Mouse (Mus musculus) lung, postnatal 4 days (tissue): Measurements from ENCODE around the gene Ssna1.
A peak's percentile ranks its signal among the peaks of the same experiment; 100 is the strongest.
"Not testable (repeated sequence)": the region's sequence is repeated elsewhere in the genome, so short reads cannot be mapped to it uniquely, and the experiment has no call there.

Source experiments
- DNase-seq, 2 experiments: peaks; one replicate each; pipeline ENCODE4 v3.0.0; 2021

Ssna1 gene

GRCm38 (mm10) chr2:25258887-25259286, 13.4 kb downstream of the Ssna1 start:
- no peak for DNase-seq

GRCm38 (mm10) chr2:25257250-25257649, 15.0 kb downstream of the Ssna1 start:
- DNase-seq, result not testable (repeated sequence)

DNA sequence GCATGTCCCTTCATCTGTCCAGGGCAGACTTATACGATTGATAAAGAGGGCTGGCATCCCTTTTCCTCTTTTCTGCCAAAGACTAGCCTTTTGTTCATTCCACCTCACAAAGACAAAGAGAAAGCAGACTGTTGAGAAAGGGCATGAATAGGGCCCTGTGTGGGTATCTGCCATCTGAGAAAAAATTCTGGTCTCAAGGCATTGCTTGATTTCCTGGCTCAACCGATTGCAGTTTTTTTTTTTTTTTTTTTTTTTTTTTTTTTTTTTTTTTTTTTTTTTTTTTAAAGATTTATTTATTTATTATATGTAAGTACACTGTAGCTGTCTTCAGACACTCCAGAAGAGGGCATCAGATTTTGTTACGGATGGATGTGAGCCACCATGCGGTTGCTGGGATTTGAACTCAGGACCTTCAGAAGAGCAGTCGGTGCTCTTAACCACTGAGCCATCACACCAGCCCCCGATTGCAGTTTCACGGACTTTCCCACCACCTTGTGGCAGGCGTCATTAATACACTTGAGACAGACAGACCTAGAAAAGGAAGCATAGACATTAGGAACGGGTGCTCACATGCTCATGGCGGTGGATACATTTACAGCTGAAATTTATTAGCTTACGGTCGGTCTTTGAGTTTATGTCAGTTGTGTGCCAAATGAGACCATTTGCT, 15.7 kb downstream of the Ssna1 start:
- peak in 1 of 2 experiments; percentile 75 for DNase-seq

DNA sequence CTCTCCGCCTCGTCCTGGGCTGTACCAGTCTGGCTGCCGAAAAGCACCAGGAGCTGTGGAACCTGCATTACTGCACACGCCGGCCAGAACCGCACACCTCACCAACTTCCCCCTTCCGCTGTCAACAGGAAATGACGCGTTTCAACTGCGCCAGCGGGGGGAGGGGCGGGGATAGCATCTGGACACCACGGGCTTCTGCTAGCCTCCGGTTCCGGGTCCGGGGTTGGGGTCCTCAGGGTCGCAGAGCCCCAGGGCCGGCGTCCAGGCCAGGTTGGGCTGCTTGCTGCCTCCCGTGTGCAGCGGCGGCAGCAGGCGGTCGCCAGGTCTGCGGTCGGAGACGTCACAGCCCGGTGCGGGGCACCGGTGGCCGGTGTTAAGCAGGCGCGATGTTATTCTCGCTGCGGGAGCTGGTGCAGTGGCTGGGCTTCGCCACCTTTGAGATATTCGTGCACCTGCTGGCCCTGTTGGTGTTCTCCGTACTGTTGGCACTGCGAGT, 16.9 kb downstream of the Ssna1 start, which contains the start of gene Tmem203:
Tmem203 (plus strand) TSS at position 156 of the 496 bp plus-strand sequence.
- DNase-seq, result peak; percentile 88 to 89

GRCm38 (mm10) chr2:25252331-25252730, 19.9 kb downstream of the Ssna1 start:
- DNase-seq, result peak in 1 of 2 experiments; percentile 40

DNA sequence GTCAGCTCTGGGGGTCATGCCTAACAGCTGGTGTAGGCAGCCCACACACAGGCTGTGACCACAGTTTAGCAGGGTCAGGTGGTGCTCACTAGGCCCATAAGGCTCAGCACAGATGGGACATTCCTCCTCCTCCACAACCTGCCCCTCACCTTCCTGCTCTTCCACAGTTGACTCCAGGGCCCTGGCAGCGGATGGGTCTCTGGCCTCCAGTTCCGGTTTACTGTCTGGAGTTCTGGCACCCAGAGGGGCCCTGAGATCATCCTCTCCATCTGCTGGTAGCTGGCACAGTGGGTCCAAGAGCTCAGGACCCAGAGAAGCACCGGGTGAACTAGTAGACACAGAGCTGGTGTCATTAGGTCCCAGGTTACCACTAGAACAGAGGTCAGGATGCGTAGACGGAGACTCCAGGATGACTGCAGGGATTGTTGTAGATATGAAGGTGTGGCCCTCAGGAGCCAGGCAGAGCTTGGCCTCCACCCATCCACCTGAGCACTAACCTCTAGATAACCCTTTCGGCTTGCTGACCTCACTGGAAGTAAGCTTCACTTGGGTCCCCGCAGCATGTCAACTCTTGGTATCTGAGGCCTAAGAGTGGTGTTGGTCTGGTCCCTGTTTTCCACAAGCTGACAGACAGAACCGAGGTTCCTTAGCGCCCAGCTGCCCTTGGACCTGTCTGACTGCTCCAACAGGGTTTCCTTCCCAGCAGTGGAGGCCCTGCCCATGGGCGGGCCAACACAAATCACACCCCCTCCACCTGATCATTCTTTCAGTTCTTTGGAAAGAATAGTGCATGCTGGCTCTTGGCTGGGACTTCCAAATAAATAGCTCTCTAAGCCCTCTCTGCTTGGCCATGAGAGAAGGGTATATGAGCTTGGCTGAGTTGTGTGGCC, 25.8 kb downstream of the Ssna1 start, which contains the start of gene AL732309.1:
AL732309.1 (minus strand) TSS at position 681 of the 890 bp plus-strand sequence.
- DNase-seq, result no peak

- no peak for DNase-seq
These were observed 28.1 kb downstream of the Ssna1 start for GRCm38 (mm10) chr2:25244144-25244543.

DNA sequence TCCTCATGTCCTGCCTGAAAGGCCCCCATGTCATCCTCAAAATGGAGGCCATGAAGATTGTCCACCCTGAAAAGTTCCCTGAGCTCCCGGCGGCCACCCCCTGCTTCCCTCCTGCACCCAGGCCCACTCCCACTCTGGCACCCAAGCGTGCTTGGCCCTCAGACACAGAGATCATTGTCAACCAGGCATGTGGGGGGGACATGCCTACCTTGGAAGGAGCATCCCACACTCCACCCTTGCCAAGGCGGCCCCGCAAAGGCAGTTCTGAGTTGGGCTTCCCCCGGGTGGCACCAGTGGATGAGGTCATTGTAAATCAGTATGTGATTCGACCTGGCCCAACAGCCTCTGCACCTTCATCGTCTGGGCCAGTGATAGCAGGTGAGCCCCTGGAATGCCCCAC, 28.9 kb downstream of the Ssna1 start:
- no peak for DNase-seq

DNA sequence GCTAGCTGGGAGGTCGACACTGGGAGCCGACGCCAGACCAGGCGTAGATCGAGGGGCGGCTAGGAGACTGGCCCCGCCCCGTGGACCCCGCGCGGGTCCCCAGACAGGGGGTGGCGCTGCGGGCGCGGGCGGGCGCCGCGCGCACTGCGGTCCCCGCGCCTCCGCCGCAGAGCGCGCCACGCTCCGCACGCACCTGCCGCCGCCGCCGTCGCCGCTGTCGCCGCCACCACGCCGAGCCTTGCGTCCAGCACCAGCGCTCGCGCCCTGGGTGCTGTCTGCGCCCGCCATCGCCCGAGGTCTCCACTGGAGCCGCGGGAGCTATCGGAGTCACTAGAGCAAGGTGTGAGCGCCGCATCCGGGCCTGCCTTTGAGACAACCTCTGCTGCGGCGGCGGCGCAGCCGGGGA, 30.1 kb downstream of the Ssna1 start, which contains the start of the genes Rnf208 and Cysrt1:
Rnf208 (plus strand) TSS at position 155 of the 406 bp plus-strand sequence.
Cysrt1 (minus strand) TSS at position 352 of the 406 bp plus-strand sequence.
- DNase-seq, result no peak

DNA sequence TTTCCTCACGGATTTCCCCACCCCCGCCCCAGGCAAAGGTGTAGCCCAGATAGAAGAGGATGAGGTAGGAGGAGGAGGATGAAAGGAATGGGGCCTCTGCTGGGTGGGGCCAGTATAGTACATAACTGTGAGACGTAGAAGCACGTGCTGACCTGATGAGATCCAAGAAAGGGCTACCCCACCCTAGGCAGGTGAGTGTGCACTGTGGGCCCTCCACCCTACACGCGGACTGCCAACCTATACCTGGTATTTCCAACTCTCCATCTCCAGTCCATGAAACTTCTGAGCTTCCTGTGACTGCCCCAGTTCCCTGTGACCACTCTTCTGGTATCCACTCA, 30.8 kb downstream of the Ssna1 start:
- no peak for DNase-seq

GRCm38 (mm10) chr2:25240723-25241437, 31.4 kb downstream of the Ssna1 start:
- peak; percentile 77 to 85 for DNase-seq

- no peak for DNase-seq
These were observed 31.9 kb downstream of the Ssna1 start for GRCm38 (mm10) chr2:25240310-25240709.

GRCm38 (mm10) chr2:25239766-25240165, 32.5 kb downstream of the Ssna1 start:
- no peak for DNase-seq

DNA sequence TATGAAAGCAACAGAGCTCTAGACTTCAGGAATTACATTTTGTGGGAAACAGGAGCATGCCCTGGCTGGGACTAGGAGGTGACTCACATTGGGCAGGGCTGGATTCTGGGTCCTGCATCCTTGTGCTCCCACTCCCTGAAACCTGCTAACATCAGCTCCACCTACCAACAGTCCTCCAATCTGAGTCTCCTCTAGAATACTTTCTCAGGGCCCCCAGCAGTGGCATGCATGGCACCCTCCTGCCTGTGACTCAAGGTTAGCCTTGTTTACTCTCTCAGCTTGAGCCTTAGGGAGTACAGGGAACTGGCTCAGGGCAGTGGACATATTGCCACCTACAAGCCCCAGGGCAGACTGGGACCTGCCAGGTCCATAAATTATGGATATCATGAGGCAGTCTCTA, 34.1 kb downstream of the Ssna1 start:
- DNase-seq, result no peak

DNA sequence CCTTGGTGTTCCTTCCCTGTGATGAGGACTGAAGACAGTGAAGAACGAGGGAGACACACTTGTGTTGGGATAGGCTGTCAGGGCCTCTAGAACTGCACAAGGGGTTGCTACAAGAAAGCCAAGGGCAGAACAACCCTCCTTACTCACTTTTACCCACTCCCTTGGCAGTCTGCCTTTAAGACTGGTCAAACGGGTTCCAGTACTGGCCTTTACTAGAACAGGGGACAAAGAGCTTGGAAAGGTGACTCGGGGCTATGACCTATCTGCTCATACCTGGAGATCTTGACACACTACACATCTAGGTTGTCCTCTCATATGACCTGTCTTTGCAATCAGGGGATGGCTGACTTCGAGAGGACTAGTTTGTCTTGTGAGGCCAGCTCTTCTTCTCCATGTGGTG, 34.7 kb downstream of the Ssna1 start:
- DNase-seq, result peak in 1 of 2 experiments; percentile 64

GRCm38 (mm10) chr2:25236614-25237013, 35.6 kb downstream of the Ssna1 start, which contains the start of gene Rnf224:
Gene Rnf224 (minus strand): TSS chr2:25236787.
- no peak for DNase-seq

DNA sequence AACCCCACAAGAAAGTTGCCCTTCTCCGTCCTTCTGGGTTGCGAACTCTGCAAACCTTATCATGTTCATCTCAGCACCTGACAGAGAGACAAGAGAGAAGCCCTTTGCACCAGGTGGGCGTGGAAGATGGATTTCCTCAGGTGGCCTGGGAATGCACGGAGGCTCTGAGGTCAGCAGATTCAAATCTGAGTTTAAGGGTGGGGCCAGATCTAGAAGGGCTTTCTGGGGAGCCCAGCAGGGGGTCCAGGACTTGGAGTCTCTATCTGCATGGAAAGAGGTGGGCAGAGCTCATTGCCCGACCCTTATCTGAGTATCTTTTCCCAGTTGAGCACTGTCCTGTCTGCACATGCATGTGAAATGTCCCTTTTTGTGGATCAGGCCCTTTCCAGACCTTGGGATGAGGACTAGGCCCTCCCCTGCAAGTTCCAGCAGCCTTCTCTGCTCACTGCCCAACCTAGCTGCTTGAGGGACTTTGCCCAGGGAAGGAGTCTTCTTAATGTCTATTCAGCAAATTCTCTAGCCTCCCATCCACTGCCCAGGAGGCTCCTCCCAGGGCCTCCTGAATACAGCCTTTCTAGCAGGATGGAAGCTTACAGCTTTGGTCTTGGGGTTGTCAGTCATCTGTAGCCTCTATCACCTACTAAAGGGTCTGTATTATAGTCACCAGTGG, 37.6 kb downstream of the Ssna1 start:
- no peak for DNase-seq

DNA sequence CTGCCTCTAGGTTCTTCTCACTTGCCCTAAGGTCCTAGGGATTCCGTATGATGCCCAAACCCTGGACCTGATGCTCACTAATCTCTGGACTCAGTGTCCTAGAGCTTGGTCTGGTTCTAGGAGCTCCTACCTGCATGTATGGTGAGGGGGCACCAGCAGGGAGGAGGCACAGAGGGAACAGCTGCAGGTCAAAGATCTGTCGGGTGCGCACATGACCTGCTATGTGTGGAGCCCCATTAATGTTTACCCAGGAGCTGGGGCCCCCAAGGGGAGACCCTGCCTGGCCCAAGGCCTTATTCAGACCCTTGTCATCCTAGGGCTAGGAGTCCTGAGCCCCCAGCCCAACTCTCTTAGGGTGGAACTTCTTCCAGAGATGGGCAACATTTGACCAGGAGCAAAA, 38.2 kb downstream of the Ssna1 start, which contains the start of gene Slc34a3:
Slc34a3 (minus strand) TSS at position 315 of the 400 bp plus-strand sequence.
- no peak for DNase-seq

DNA sequence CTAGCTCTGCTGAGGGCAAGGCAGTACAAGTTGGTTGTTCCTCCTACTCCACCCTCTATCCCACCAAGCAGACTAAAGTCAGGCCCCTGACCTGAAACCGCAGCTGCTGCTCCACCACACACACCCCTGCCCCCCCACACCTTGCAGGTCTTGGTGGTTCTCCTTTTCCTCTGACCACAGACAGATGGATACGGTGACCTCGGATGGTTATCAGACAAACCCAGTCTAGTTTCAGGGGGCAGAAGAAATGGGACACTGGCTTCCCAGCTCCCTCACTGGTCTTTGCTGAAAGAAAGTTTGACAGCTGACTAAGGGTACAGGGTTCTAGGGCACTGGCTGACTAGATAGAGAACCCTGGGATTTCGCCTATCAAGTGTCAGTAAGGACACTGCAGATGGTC, 38.8 kb downstream of the Ssna1 start:
- no peak for DNase-seq

- DNase-seq, result no peak
These were observed 41.2 kb downstream of the Ssna1 start for GRCm38 (mm10) chr2:25231038-25231437.

GRCm38 (mm10) chr2:25230581-25230980, 41.7 kb downstream of the Ssna1 start:
- no peak for DNase-seq

DNA sequence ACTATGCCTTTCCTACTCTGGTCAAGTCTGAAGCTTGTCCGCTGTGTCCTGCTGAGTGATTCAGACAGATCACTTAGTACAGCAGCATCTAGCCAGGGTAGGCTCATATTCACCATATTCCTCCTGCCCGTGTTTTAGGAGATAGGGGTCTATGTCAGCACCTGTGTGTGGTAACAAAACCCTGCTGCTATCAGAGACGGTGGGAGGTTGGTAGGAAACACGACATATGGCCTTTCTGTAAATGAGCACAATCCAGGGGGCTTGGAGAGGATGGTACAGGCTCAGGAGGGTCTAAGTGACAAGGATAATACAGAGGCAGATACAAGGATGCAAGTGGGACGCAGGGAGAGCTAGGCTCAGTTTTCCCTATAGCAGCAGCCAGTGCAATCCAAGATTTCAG, 42.7 kb downstream of the Ssna1 start:
- DNase-seq, result no peak
